Mouse (Mus musculus) heart, embryonic 11.5 days (tissue): ENCODE measurements around the gene Iqck. TPM values are rescaled to one million over a fixed set of nuclear protein-coding genes. Genes with fewer than 3 reads are reported as not detected.

ENCODE experiments used
- ATAC-seq: fragments of 200-750 bp; cut with Nextera tagmentation; replicated peaks from 2 replicates; pipeline ENCODE4 v1.8.0; 2017; ENCODE audit warnings: moderate library complexity; ENCODE audit not compliant: insufficient number of reproducible peaks, low FRiP score, low TSS enrichment
- H3K27ac ChIP-seq: fragments of 300-500 bp; sonication (generic); 2 replicates; pipeline ENCODE4 v1.5.1; 2014; ENCODE audit warnings: mild to moderate bottlenecking, low read depth, low read length
- H3K27me3 ChIP-seq: fragments of 300-500 bp; sonication (generic); 2 replicates; pipeline ENCODE4 v1.6.1; 2014; ENCODE audit warnings: mild to moderate bottlenecking, low read length, mixed read lengths; ENCODE audit not compliant: control insufficient read depth, insufficient read depth
- H3K36me3 ChIP-seq: fragments of 300-500 bp; sonication (generic); 2 replicates; pipeline ENCODE4 v1.6.1; 2014; ENCODE audit warnings: mild to moderate bottlenecking, low read length, moderate library complexity, mixed read lengths; ENCODE audit not compliant: control insufficient read depth, insufficient read depth
- H3K4me1 ChIP-seq: fragments of 300-500 bp; sonication (generic); 2 replicates; pipeline ENCODE4 v1.6.1; 2014; ENCODE audit warnings: low read length; ENCODE audit not compliant: control insufficient read depth, insufficient read depth
- H3K4me2 ChIP-seq: fragments of 300-500 bp; sonication (generic); 2 replicates; pipeline ENCODE4 v1.6.1; 2014; ENCODE audit warnings: mild to moderate bottlenecking, moderate library complexity
- H3K4me3 ChIP-seq: fragments of 300-500 bp; sonication (generic); 2 replicates; pipeline ENCODE4 v1.5.1; 2014; ENCODE audit warnings: low read depth, low read length
- H3K9ac ChIP-seq: fragments of 300-500 bp; sonication (generic); 2 replicates; pipeline ENCODE4 v1.6.1; 2014; ENCODE audit warnings: mild to moderate bottlenecking, low read depth, low read length, moderate library complexity
- H3K9me3 ChIP-seq: fragments of 300-500 bp; sonication (generic); replicated peaks from 2 replicates; pipeline ENCODE4 v1.6.1; 2016; ENCODE audit warnings: low read length; ENCODE audit not compliant: control insufficient read depth
- WGBS: fragments of 180-500 bp; shearing (Covaris S2); extraction: QIAGEN DNeasy Blood & Tissue Kit; methylation state at CpG from one replicate; pipeline ENCODE4 v1.1.7; 2014; ENCODE audit not compliant: insufficient replicate concordance; 5-methylcytosine and 5-hydroxymethylcytosine counted together
- polyA plus RNA-seq: library from polyadenylated mRNA; unstranded; fragments of >200 nt; fragmentation: Nextera tagmentation; extraction: Ambion mirVana; gene quantifications from 2 replicates; pipeline ENCODE4 v1.2.1, GENCODE M21; 2014

Iqck gene
- polyA plus RNA-seq, 1 experiment from 2014 or later: 1.2 TPM

DNA sequence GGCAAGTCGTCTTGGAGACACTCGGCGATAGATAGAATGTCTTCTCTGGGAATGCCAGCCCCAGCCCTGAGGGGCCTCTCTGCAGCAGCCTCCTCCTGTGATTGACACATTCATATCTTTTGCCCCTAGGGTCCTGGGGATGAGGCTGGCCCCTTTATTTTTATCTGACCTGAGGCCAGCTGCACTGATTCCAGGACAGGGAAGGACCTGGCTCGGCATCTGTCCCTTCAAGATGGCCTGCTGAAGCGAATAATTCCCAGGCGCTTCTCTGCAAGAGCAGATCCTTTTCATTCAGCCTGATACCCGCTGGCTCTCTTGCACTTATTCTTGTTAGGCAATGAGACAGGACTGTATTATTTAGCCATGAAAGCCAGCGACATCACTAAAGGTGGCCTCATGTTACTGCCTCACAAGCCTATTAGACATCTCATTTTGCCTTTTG, 56.5 kb downstream of the Iqck start:
- WGBS: 49% methylated on average over 8 of the region's 8 CpGs
- Histone ChIP-seq H3K4me1 (no peaks in the 10 kb centered on the region), H3K27me3 (no peaks in the 10 kb centered on the region), H3K9ac (no peak overlapping the region), H3K27ac (no peak overlapping the region), H3K4me3 (no peak overlapping the region), H3K4me2 (no peak overlapping the region), H3K9me3 (no peaks in the 10 kb centered on the region), H3K36me3 (no peaks in the 10 kb centered on the region)
- ATAC-seq: no peak

DNA sequence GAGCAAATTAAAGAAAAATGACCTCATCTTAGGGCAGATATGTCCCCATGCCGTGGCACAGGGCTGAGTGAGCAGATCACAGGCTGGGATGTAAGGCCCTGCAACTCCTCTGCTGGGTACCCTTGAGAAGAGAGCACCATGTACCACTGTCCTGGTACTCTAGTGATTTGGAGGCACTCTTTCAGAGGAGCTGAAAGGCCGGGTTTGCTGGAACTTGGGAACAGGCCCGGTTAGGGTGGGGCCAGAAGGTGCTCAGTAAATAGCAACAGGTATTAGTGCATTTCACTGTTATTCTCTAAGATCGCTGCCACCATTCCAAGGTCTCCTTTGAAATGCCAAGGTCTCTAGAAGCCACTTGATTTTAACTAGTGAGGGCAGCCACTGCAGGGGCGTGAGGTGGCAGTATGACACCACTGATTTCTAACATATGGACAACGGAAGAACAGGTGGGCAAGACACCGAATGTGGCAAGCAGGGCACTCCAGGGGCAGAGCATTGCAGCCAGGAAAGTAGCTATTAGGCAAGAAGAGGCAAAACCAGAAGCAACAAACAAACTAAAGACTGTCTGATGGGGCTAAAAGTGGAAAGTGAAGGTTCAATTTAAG, 59.1 kb downstream of the Iqck start:
- Histone ChIP-seq H3K9me3 (no peaks in the 10 kb centered on the region), H3K27me3 (no peaks in the 10 kb centered on the region), H3K4me3 (no peak overlapping the region), H3K27ac (no peak overlapping the region), H3K9ac (no peak overlapping the region), H3K36me3 (no peaks in the 10 kb centered on the region), H3K4me1 (no peaks in the 10 kb centered on the region), H3K4me2 (no peak overlapping the region)
- 73% methylated on average over 7 of the region's 7 CpGs for WGBS
- no peak for ATAC-seq

GRCm38 (mm10) chr7:118919261-118920006, 63.9 kb downstream of the Iqck start:
- H3K9me3 ChIP-seq: no peaks in the 10 kb centered on the region
- no peak overlapping the region for H3K9ac ChIP-seq
- no peak overlapping the region for H3K27ac ChIP-seq
- no peaks in the 10 kb centered on the region for H3K36me3 ChIP-seq
- no peak for ATAC-seq
- no peak overlapping the region for H3K4me2 ChIP-seq
- WGBS: 43% methylated on average over 10 of the region's 10 CpGs
- no peaks in the 10 kb centered on the region for H3K27me3 ChIP-seq
- no peak overlapping the region for H3K4me3 ChIP-seq
- no peaks in the 10 kb centered on the region for H3K4me1 ChIP-seq

DNA sequence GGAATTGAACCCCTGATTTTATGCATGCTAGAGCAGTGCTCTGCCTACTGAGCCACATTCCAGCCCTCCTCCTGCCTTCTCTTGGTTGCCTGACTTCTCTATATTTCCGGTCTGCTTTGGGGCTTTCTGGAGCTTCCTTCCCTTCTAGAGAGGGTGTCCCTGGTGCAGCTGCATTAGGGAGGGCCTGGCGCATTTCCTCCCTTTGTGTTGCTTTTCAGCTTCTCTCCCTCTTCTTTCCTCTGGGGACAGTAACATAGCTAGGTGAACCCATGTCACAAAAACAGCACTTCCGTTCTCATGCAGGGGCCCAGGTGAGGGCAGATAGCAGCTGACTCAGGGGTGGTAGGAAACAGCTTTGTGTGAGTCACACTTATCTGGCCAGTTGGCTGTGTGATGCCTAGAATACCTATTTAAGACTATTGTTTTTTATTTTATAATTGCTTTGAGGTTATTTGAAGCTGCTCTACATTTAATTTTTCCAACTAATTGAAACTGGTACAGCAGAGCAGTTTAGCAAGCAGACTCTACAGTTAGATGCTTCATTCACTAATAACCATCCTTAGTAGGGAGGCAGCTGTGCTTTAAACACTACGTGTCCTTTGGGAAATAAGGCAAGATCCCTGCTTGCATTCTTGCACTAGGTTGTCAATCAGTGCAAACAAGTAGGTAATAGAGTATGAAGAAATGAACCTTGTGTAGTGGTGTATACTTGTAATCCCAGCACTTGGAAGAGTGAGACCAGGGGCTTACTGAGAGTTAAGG, 67.1 kb downstream of the Iqck start:
- no peaks in the 10 kb centered on the region for H3K9me3 ChIP-seq
- H3K27ac ChIP-seq: no peak overlapping the region
- no peak for ATAC-seq

DNA sequence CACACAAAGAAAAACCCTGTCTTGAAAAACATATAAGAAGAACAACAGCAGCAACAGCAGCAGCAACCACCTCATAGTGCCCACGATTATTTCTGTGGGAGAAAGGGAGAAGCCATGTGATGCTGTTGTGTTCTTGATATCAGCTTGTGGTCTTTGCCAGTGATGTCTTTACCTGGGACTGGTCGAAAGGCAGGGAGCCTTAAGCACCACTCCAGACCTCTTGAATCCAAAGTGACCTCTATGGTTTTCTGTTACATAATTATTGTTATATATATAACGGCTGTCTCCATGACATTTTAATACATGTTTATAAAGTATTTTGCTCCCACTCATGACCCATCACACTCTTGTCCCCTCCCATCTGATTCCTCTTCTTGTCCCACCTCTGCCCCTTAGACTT, 70.0 kb downstream of the Iqck start:
- no peak overlapping the region for H3K27ac ChIP-seq
- H3K36me3 ChIP-seq: no peaks in the 10 kb centered on the region
- H3K27me3 ChIP-seq: no peaks in the 10 kb centered on the region
- H3K9me3 ChIP-seq: no peaks in the 10 kb centered on the region
- H3K9ac ChIP-seq: no peak overlapping the region
- no peak overlapping the region for H3K4me2 ChIP-seq
- H3K4me1 ChIP-seq: peaks cover 15% of the 10 kb centered on the region
- no peak for ATAC-seq
- WGBS: 77% methylated on average over 3 of the region's 3 CpGs
- no peak overlapping the region for H3K4me3 ChIP-seq

More for the DNA sequence above, 67.1 kb downstream of the Iqck start:
- H3K4me1 ChIP-seq: no peaks in the 10 kb centered on the region
- H3K36me3 ChIP-seq: no peaks in the 10 kb centered on the region
- no peak overlapping the region for H3K4me2 ChIP-seq
- no peak overlapping the region for H3K4me3 ChIP-seq
- 54% methylated on average over 4 of the region's 4 CpGs for WGBS
- H3K27me3 ChIP-seq: no peaks in the 10 kb centered on the region
- H3K9ac ChIP-seq: no peak overlapping the region

GRCm38 (mm10) chr7:118926516-118927260, 71.1 kb downstream of the Iqck start:
- 79% methylated on average over 6 of the region's 6 CpGs for WGBS
- Histone ChIP-seq H3K36me3 (no peaks in the 10 kb centered on the region), H3K27me3 (no peaks in the 10 kb centered on the region), H3K4me1 (peaks cover 15% of the 10 kb centered on the region), H3K9ac (no peak overlapping the region), H3K4me3 (no peak overlapping the region), H3K4me2 (no peak overlapping the region), H3K27ac (no peak overlapping the region), H3K9me3 (no peaks in the 10 kb centered on the region)
- ATAC-seq: no peak

DNA sequence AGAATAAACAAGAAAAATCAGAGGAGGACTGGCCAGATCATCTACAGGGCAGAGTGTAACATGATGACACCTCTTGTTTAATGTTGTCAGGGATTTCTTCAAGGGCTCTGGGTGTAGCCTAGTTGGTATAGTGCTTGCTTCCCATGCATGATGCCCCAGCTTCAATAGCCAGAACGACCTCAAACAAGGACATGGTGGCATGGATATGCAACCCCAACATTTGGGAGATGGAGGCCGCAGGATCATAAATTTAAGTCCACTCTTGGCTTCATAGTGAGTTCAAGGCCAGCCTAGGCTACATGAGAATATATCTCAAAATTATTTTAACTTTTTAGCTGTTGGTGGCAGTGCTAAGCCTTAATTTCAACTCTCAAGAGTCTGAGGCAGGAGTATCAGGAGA, 71.7 kb downstream of the Iqck start:
- WGBS: 78% methylated on average over 2 of the region's 2 CpGs

GRCm38 (mm10) chr7:118928316-118928715, 72.8 kb downstream of the Iqck start:
- H3K4me3 ChIP-seq: no peak overlapping the region
- WGBS: 79% methylated on average over 3 of the region's 3 CpGs
- H3K27ac ChIP-seq: no peak overlapping the region
- peaks cover 15% of the 10 kb centered on the region for H3K4me1 ChIP-seq
- H3K27me3 ChIP-seq: no peaks in the 10 kb centered on the region
- no peak for ATAC-seq
- no peaks in the 10 kb centered on the region for H3K9me3 ChIP-seq
- H3K4me2 ChIP-seq: no peak overlapping the region
- no peaks in the 10 kb centered on the region for H3K36me3 ChIP-seq
- no peak overlapping the region for H3K9ac ChIP-seq

More for the DNA sequence above, 71.7 kb downstream of the Iqck start:
- Histone ChIP-seq H3K9me3 (no peaks in the 10 kb centered on the region), H3K4me3 (no peak overlapping the region), H3K4me1 (peaks cover 15% of the 10 kb centered on the region), H3K9ac (no peak overlapping the region), H3K4me2 (no peak overlapping the region), H3K36me3 (no peaks in the 10 kb centered on the region), H3K27ac (no peak overlapping the region), H3K27me3 (no peaks in the 10 kb centered on the region)
- ATAC-seq: no peak
